Mouse (Mus musculus): ENCODE results near the gene Fam43b. TPM values are rescaled to one million over a fixed set of nuclear protein-coding genes. Genes with fewer than 3 reads are reported as not detected.

Gene Fam43b
- polyA plus RNA-seq, 1 experiment from 2014 or later: 0.17 TPM

DNA sequence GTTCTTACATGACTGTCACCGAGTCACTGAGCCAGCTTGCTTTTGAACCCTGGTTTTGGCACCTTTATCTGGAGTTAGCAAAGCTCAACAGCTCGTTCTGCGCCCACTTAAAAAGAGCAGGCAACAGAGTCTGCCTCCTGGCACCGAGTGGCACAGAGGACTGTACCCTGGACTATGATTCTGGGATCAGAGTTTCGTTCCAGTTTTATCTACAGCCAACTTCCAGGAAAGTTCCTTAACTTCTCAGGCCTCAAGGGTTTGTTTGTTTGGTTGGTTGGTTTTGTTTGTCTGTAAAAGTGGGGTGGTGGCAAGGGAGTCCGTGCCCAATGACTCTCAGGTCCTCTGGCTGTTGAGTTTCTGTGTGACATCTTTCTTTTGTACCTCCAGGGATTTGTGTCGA is 47.6 kb downstream of the Fam43b start:
- no peak overlapping the region for H3K4me3 ChIP-seq (ENCODE audit: low read depth, low read length)
- H3K4me1 ChIP-seq (ENCODE audit: control insufficient read depth, insufficient read depth, low read length): no peaks in the 10 kb centered on the region
- ATAC-seq (ENCODE audit: insufficient number of reproducible peaks, insufficient read depth, low FRiP score, low read depth): no peak
- no peak overlapping the region for H3K4me2 ChIP-seq (replicated peaks; ENCODE audit: low read depth, low read length)
- H3K27ac ChIP-seq (ENCODE audit: low read length): no peak overlapping the region
- whole genome bisulfite sequencing: 77% methylated on average over 7 of the region's 7 CpGs
- no peaks in the 10 kb centered on the region for H3K27me3 ChIP-seq (ENCODE audit: control insufficient read depth, insufficient read depth, low read length)
- H3K9ac ChIP-seq (replicated peaks; ENCODE audit: low read depth, low read length): no peak overlapping the region
- H3K9me3 ChIP-seq (ENCODE audit: control insufficient read depth, low read depth, low read length): no peaks in the 10 kb centered on the region
- H3K36me3 ChIP-seq (ENCODE audit: control insufficient read depth, insufficient read depth, low read length): no peaks in the 10 kb centered on the region

- Histone ChIP-seq H3K9me3 (ENCODE audit: control insufficient read depth, low read depth, low read length) (no peaks in the 10 kb centered on the region), H3K36me3 (ENCODE audit: control insufficient read depth, insufficient read depth, low read length) (no peaks in the 10 kb centered on the region), H3K4me1 (ENCODE audit: control insufficient read depth, insufficient read depth, low read length) (no peaks in the 10 kb centered on the region), H3K4me3 (ENCODE audit: low read depth, low read length) (no peak overlapping the region), H3K27ac (ENCODE audit: low read length) (no peak overlapping the region), H3K4me2 (replicated peaks; ENCODE audit: low read depth, low read length) (no peak overlapping the region), H3K9ac (replicated peaks; ENCODE audit: low read depth, low read length) (no peak overlapping the region), H3K27me3 (ENCODE audit: control insufficient read depth, insufficient read depth, low read length) (no peaks in the 10 kb centered on the region)
- WGBS: 84% methylated on average over 1 of the region's 1 CpGs
- ATAC-seq (ENCODE audit: insufficient number of reproducible peaks, insufficient read depth, low FRiP score, low read depth): no peak
Measured at GRCm38 (mm10) chr4:138347280-138347679, 49.0 kb downstream of the Fam43b start.

- 76% methylated on average over 9 of the region's 9 CpGs for WGBS
- no peak overlapping the region for H3K4me2 ChIP-seq (replicated peaks; ENCODE audit: low read depth, low read length)
- no peaks in the 10 kb centered on the region for H3K27me3 ChIP-seq (ENCODE audit: control insufficient read depth, insufficient read depth, low read length)
- ATAC-seq (ENCODE audit: insufficient number of reproducible peaks, insufficient read depth, low FRiP score, low read depth): no peak
- H3K36me3 ChIP-seq (ENCODE audit: control insufficient read depth, insufficient read depth, low read length): no peaks in the 10 kb centered on the region
- no peaks in the 10 kb centered on the region for H3K9me3 ChIP-seq (ENCODE audit: control insufficient read depth, low read depth, low read length)
- no peak overlapping the region for H3K9ac ChIP-seq (replicated peaks; ENCODE audit: low read depth, low read length)
- no peak overlapping the region for H3K27ac ChIP-seq (ENCODE audit: low read length)
- no peak overlapping the region for H3K4me3 ChIP-seq (ENCODE audit: low read depth, low read length)
- H3K4me1 ChIP-seq (ENCODE audit: control insufficient read depth, insufficient read depth, low read length): no peaks in the 10 kb centered on the region
Measured at GRCm38 (mm10) chr4:138344891-138345545, 51.3 kb downstream of the Fam43b start.

Other genes with a start within 250 kb of the Fam43b start
- gene Hp1bp3, start 180.2 kb downstream of the Fam43b start, polyA plus RNA-seq (2014; fragmentation: Nextera tagmentation; extraction: Ambion mirVana): 192 and 196 TPM in 2 replicates
- gene Sh2d5, start 146.1 kb downstream of the Fam43b start, polyA plus RNA-seq (2014; fragmentation: Nextera tagmentation; extraction: Ambion mirVana): 0.41 and 0.48 TPM in 2 replicates
- gene Kif17, start 146.1 kb downstream of the Fam43b start, polyA plus RNA-seq (2014; fragmentation: Nextera tagmentation; extraction: Ambion mirVana): 0.98 and 1.5 TPM in 2 replicates
- 351 and 363 TPM in 2 replicates for gene Ddost, start 91.8 kb downstream of the Fam43b start, polyA plus RNA-seq (2014; fragmentation: Nextera tagmentation; extraction: Ambion mirVana)
- 24.1 and 29.6 TPM in 2 replicates for gene Pink1, start 70.2 kb downstream of the Fam43b start, polyA plus RNA-seq (2014; fragmentation: Nextera tagmentation; extraction: Ambion mirVana)
- gene Cda, start 28.5 kb downstream of the Fam43b start, polyA plus RNA-seq (2014; fragmentation: Nextera tagmentation; extraction: Ambion mirVana): 8.3 and 11.5 TPM in 2 replicates
- gene Mul1, start 38.1 kb upstream of the Fam43b start, polyA plus RNA-seq (2014; fragmentation: Nextera tagmentation; extraction: Ambion mirVana): 17.6 and 19.4 TPM in 2 replicates
- gene Camk2n1, start 57.8 kb upstream of the Fam43b start, polyA plus RNA-seq (2014; fragmentation: Nextera tagmentation; extraction: Ambion mirVana): 4.0 and 5.1 TPM in 2 replicates
- 0.04 and 0.28 TPM in 2 replicates for gene Vwa5b1, start 239.4 kb upstream of the Fam43b start, polyA plus RNA-seq (2014; fragmentation: Nextera tagmentation; extraction: Ambion mirVana)

Measured in stomach, embryonic 14.5 days (tissue).